Mouse (Mus musculus): ENCODE measurements at regions not wholly inside any gene's neighbourhood (a gene's known extent, or its start where the extent isn't known, plus 50 kb on each side); places are given as distances from the start of the nearest gene placed in this dataset.

- no peak for TF ChIP-seq POLR2A (IDR thresholded peaks at IDR 0.05; ENCODE audit: borderline replicate concordance, extremely low read depth, low read depth, low read length)
- TF ChIP-seq CTCF (IDR thresholded peaks at IDR 0.05; ENCODE audit: insufficient read depth, low read length) = no peak
Measured at GRCm38 (mm10) chr6:101500202-101500601, 122.5 kb upstream of the Pdzrn3 start.
